Mouse (Mus musculus) erythroblast, embryonic 14.5 days (primary cell): ENCODE results near the gene Osbpl6.

ENCODE experiments used
- GATA1 ChIP-seq: IDR thresholded peaks from 2 replicates; pipeline ENCODE4 v1.6.1; 2012; ENCODE audit warnings: low read length, inconsistent platforms, mixed read lengths
- TAL1 ChIP-seq: IDR thresholded peaks from 3 replicates; pipeline ENCODE4 v1.6.1; 2012; ENCODE audit warnings: low read length, inconsistent platforms, mixed read lengths

- TF ChIP-seq TAL1 = no peak
- TF ChIP-seq GATA1 = no peak
Measured at GRCm38 (mm10) chr2:76521585-76521984, 115.3 kb downstream of the Osbpl6 start.
